Mouse (Mus musculus) brown adipose tissue, adult 24 weeks (tissue): ENCODE measurements around the gene Cbll1. TPM values are rescaled to one million over a fixed set of nuclear protein-coding genes. Genes with fewer than 3 reads are reported as not detected.

Source experiments
- H3K27ac ChIP-seq: fragments of 200-500 bp; replicated peaks from 2 replicates; pipeline ENCODE4 v1.5.1; 2012; ENCODE audit warnings: low read depth, mild to moderate bottlenecking, low read length
- H3K4me1 ChIP-seq: fragments of 200-500 bp; 2 replicates; pipeline ENCODE4 v1.6.1; 2012; ENCODE audit warnings: low read length, mixed read lengths; ENCODE audit not compliant: control insufficient read depth, insufficient read depth, insufficient read length
- H3K4me3 ChIP-seq: fragments of 200-500 bp; 2 replicates; pipeline ENCODE4 v1.5.1; 2012; ENCODE audit warnings: low read depth, mild to moderate bottlenecking, low read length, moderate library complexity; ENCODE audit not compliant: insufficient read depth
- polyA plus RNA-seq: library from polyadenylated mRNA; stranded (reverse); fragments of >200 nt; gene quantifications from 2 replicates; pipeline ENCODE4 v1.2.4, GENCODE M21; 2012; ENCODE audit not compliant: missing spikeins, insufficient read depth, insufficient read length

Gene Cbll1
- polyA plus RNA-seq, 1 experiment, result 5.6 TPM

DNA sequence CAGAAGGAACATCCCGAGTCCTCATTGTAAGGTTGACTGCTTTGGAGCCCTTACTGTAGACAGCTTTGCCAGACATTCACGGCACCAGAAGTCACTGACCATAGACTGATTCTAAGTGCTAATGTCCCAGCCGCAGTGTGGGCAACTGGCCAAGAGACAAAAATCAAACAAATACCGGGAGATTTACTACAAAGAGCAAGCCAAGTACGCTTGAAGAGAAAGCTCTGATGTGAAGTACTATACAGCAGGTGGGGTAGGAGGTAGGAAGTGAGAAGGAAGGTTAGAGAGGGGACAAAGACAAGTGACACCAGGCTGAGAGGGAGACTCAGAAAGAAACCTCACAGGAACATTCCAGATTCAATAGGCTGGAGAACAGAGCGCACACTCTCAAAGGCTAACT is 54.6 kb downstream of the Cbll1 start:
- Histone ChIP-seq H3K4me3 (no peak overlapping the region), H3K27ac (no peak overlapping the region), H3K4me1 (no peaks in the 10 kb centered on the region)

GRCm38 (mm10) chr12:31444131-31444546 is 55.3 kb downstream of the Cbll1 start:
- Histone ChIP-seq H3K4me3 (no peak overlapping the region), H3K27ac (no peak overlapping the region), H3K4me1 (no peaks in the 10 kb centered on the region)

DNA sequence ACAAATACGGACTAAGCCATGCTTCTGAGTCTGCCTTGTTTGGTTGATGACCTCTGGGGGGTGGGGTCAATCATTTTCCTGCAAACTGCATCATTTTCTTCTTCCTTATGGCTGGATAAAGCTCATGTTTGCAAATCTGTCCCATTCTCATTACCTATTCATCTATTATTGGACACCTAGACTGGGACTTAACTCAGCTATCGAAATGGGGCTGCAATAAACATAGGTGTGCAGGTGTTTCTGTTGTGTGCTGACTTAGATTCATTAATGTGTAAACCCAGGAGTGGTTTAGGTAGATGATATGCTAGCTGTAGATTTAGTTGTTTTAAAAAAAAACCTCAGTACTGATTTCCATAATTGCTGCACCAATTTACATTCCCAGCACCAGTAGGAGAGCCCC is 59.8 kb downstream of the Cbll1 start:
- no peak overlapping the region for H3K27ac ChIP-seq
- H3K4me3 ChIP-seq, result no peak overlapping the region
- H3K4me1 ChIP-seq, result no peaks in the 10 kb centered on the region

DNA sequence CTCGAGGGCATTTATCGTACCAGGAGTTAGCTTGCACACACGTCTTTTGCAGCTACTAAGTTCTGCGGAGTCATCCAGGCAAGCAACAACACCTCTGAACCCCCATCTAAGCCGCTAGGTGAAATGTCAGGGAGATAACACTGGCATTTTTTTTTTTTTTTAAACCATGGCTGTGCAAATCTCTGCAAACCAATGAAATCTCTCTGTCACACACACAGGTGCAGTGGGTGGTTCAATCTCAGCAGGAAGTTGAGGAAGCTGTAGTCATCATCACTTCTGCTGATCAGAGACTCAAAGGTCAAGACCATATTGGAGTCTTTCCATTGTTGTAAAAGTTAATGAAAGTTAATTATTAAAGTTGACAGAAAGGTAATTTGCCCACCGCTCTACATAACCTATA is 61.6 kb downstream of the Cbll1 start:
- Histone ChIP-seq H3K4me1 (no peaks in the 10 kb centered on the region), H3K27ac (no peak overlapping the region), H3K4me3 (no peak overlapping the region)

Other genes starting within 250 kb of the Cbll1 start
- 28.5 and 41.1 TPM in 2 replicates for gene Lamb1, start 234.4 kb downstream of the Cbll1 start, polyA plus RNA-seq
- 928 and 1,239 TPM in 2 replicates for gene Dld, start 148.2 kb downstream of the Cbll1 start, polyA plus RNA-seq
- not detected in 2 replicates for gene Slc26a3, start 108.7 kb downstream of the Cbll1 start, polyA plus RNA-seq
- gene Slc26a4, start 60.4 kb upstream of the Cbll1 start, polyA plus RNA-seq, result not detected in 2 replicates
- 24.3 and 41.5 TPM in 2 replicates for gene Bcap29, start 135.0 kb upstream of the Cbll1 start, polyA plus RNA-seq
- 4.8 and 5.3 TPM in 2 replicates for gene Dus4l, start 155.2 kb upstream of the Cbll1 start, polyA plus RNA-seq
- gene Cog5, start 155.3 kb upstream of the Cbll1 start, polyA plus RNA-seq, result 15.9 and 16.1 TPM in 2 replicates
- not detected in 2 replicates for gene Gpr22, start 214.3 kb upstream of the Cbll1 start, polyA plus RNA-seq